Mouse (Mus musculus) forebrain, embryonic 11.5 days (tissue): Measurements from ENCODE around the gene Rab34. TPM values are rescaled to one million over a fixed set of nuclear protein-coding genes. Genes with fewer than 3 reads are reported as not detected.

Experiments
- ATAC-seq: fragments of 200-750 bp; cut with Nextera tagmentation; replicated peaks from 2 replicates; pipeline ENCODE4 v1.8.0; 2017; ENCODE audit warnings: moderate TSS enrichment; ENCODE audit not compliant: low FRiP score
- DNase-seq: peaks from one replicate; pipeline ENCODE4 v3.0.0-alpha.2; 2017; ENCODE audit warnings: low spot score
- H3K27ac ChIP-seq: fragments of 300-500 bp; sonication (generic); 2 replicates; pipeline ENCODE4 v1.5.1; 2014; ENCODE audit warnings: low read depth, low read length
- H3K27me3 ChIP-seq: fragments of 300-500 bp; sonication (generic); 2 replicates; pipeline ENCODE4 v1.6.1; 2014; ENCODE audit warnings: mild to moderate bottlenecking, low read length, mixed read lengths; ENCODE audit not compliant: control insufficient read depth, insufficient read depth
- H3K36me3 ChIP-seq: fragments of 300-500 bp; sonication (generic); 2 replicates; pipeline ENCODE4 v1.6.1; 2014; ENCODE audit warnings: mild to moderate bottlenecking, low read length, moderate library complexity, mixed read lengths; ENCODE audit not compliant: control insufficient read depth, insufficient read depth
- H3K4me1 ChIP-seq: fragments of 300-500 bp; sonication (generic); replicated peaks from 2 replicates; pipeline ENCODE4 v1.6.1; 2014; ENCODE audit warnings: low read length, mixed read lengths; ENCODE audit not compliant: control insufficient read depth, insufficient read depth
- H3K4me2 ChIP-seq: fragments of 300-500 bp; sonication (generic); 2 replicates; pipeline ENCODE4 v1.6.1; 2014; ENCODE audit warnings: low read depth, mild to moderate bottlenecking, low read length, moderate library complexity, mixed read lengths; ENCODE audit not compliant: severe bottlenecking
- H3K4me3 ChIP-seq: fragments of 300-500 bp; sonication (generic); 2 replicates; pipeline ENCODE4 v1.5.1; 2014; ENCODE audit warnings: low read depth, low read length
- H3K9ac ChIP-seq: fragments of 300-500 bp; sonication (generic); 2 replicates; pipeline ENCODE4 v1.6.1; 2014; ENCODE audit warnings: low read length
- H3K9me3 ChIP-seq: fragments of 300-500 bp; sonication (generic); 2 replicates; pipeline ENCODE4 v1.6.1; 2016; ENCODE audit warnings: low read length, mixed read lengths; ENCODE audit not compliant: control insufficient read depth
- WGBS: fragments of 180-500 bp; shearing (Covaris S2); extraction: QIAGEN DNeasy Blood & Tissue Kit; methylation state at CpG from one replicate; pipeline ENCODE4 v1.1.7; 2014; 5-methylcytosine and 5-hydroxymethylcytosine counted together
- polyA plus RNA-seq: library from polyadenylated mRNA; unstranded; fragments of >200 nt; fragmentation: Nextera tagmentation; extraction: Ambion mirVana; gene quantifications from 2 replicates; pipeline ENCODE4 v1.2.1, GENCODE M21; 2014

Rab34 gene
- polyA plus RNA-seq, 1 experiment from 2014 or later: 54.7 TPM

GRCm38 (mm10) chr11:78190041-78190440, 1.8 kb downstream of the Rab34 start:
- Histone ChIP-seq H3K4me2 (peak overlapping the region; percentile 66), H3K9me3 (no peaks in the 10 kb centered on the region), H3K27ac (peak overlapping the region; percentile 96; the same call in 1 of the 2 replicates), H3K36me3 (peaks cover 5% of the 10 kb centered on the region), H3K4me3 (peak overlapping the region; percentile 70; the same call in 1 of the 2 replicates), H3K27me3 (no peaks in the 10 kb centered on the region), H3K9ac (peak overlapping the region; percentile 81; the same call in 1 of the 2 replicates), H3K4me1 (peaks cover 13% of the 10 kb centered on the region; the same call in 1 of the 2 replicates)
- DNase-seq: no peak
- ATAC-seq: no peak
- 76% methylated on average over 6 of the region's 6 CpGs for WGBS

- peaks cover 14% of the 10 kb centered on the region; the same call in 1 of the 2 replicates for H3K4me1 ChIP-seq
- H3K36me3 ChIP-seq: peaks cover 5% of the 10 kb centered on the region
- no peaks in the 10 kb centered on the region for H3K27me3 ChIP-seq
- ATAC-seq: no peak
- no peak within 1 kb of the TSS for H3K27ac ChIP-seq
- WGBS: 74% methylated on average over 1 of the region's 1 CpGs
- H3K9ac ChIP-seq: no peak within 1 kb of the TSS
- no peaks in the 10 kb centered on the region for H3K9me3 ChIP-seq
- peak within 1 kb of the TSS; percentile 35; the same call in 1 of the 2 replicates for H3K4me3 ChIP-seq
- no peak for DNase-seq
- no peak within 1 kb of the TSS for H3K4me2 ChIP-seq
Observed at GRCm38 (mm10) chr11:78193113-78193512, 4.9 kb downstream of the Rab34 start, which contains the start of gene Proca1. Proca1 (plus strand) TSS chr11:78193392.

GRCm38 (mm10) chr11:78194411-78195100, 6.3 kb downstream of the Rab34 start:
- Histone ChIP-seq H3K36me3 (peaks cover 5% of the 10 kb centered on the region), H3K27ac (no peak overlapping the region), H3K4me3 (peak overlapping the region; percentile 35), H3K4me1 (peaks cover 11% of the 10 kb centered on the region; the same call in 1 of the 2 replicates), H3K9me3 (no peaks in the 10 kb centered on the region), H3K9ac (no peak overlapping the region; the same call in 1 of the 2 replicates), H3K4me2 (peak overlapping the region; percentile 46), H3K27me3 (no peaks in the 10 kb centered on the region)
- DNase-seq (peak; percentile 81), ATAC-seq (peak; percentile 44; the same call in 1 of the 2 replicates)
- WGBS: 3% methylated on average over 30 of the region's 30 CpGs

GRCm38 (mm10) chr11:78195101-78195863, 7.1 kb downstream of the Rab34 start:
- peaks cover 4% of the 10 kb centered on the region; the same call in 1 of the 2 replicates for H3K4me1 ChIP-seq
- no peak overlapping the region for H3K27ac ChIP-seq
- ATAC-seq (no peak), DNase-seq (no peak)
- peak overlapping the region; percentile 35 for H3K4me3 ChIP-seq
- H3K9me3 ChIP-seq: no peaks in the 10 kb centered on the region
- H3K27me3 ChIP-seq: no peaks in the 10 kb centered on the region
- H3K9ac ChIP-seq: no peak overlapping the region; the same call in 1 of the 2 replicates
- peak overlapping the region; percentile 46 for H3K4me2 ChIP-seq
- 63% methylated on average over 21 of the region's 23 CpGs for WGBS
- H3K36me3 ChIP-seq: peaks cover 5% of the 10 kb centered on the region

- WGBS: 96% methylated on average over 3 of the region's 3 CpGs
- DNase-seq: no peak
Observed at GRCm38 (mm10) chr11:78202372-78202771, 14.1 kb downstream of the Rab34 start.

GRCm38 (mm10) chr11:78204287-78204686, 16.1 kb downstream of the Rab34 start:
- no peak for DNase-seq
- 87% methylated on average over 6 of the region's 6 CpGs for WGBS
- Histone ChIP-seq H3K4me2 (no peak overlapping the region), H3K9me3 (no peaks in the 10 kb centered on the region), H3K27ac (no peak overlapping the region), H3K4me1 (no peaks in the 10 kb centered on the region), H3K27me3 (no peaks in the 10 kb centered on the region), H3K36me3 (peaks cover 18% of the 10 kb centered on the region), H3K4me3 (no peak overlapping the region), H3K9ac (no peak overlapping the region)
- ATAC-seq: no peak

More at GRCm38 (mm10) chr11:78202372-78202771, 14.1 kb downstream of the Rab34 start:
- Histone ChIP-seq H3K4me1 (no peaks in the 10 kb centered on the region), H3K9me3 (no peaks in the 10 kb centered on the region), H3K9ac (no peak overlapping the region), H3K36me3 (peaks cover 4% of the 10 kb centered on the region; the same call in 1 of the 2 replicates), H3K4me2 (no peak overlapping the region), H3K27me3 (no peaks in the 10 kb centered on the region), H3K4me3 (no peak overlapping the region), H3K27ac (no peak overlapping the region)
- ATAC-seq: no peak

- H3K9me3 ChIP-seq: no peaks in the 10 kb centered on the region
- no peak overlapping the region for H3K9ac ChIP-seq
- H3K27me3 ChIP-seq: no peaks in the 10 kb centered on the region
- no peak for ATAC-seq
- 79% methylated on average over 13 of the region's 13 CpGs for WGBS
- no peaks in the 10 kb centered on the region for H3K4me1 ChIP-seq
- no peak for DNase-seq
- no peak overlapping the region for H3K4me2 ChIP-seq
- H3K27ac ChIP-seq: peak overlapping the region; percentile 48; the same call in 1 of the 2 replicates
- no peak overlapping the region for H3K4me3 ChIP-seq
- H3K36me3 ChIP-seq: peaks cover 19% of the 10 kb centered on the region
Observed at GRCm38 (mm10) chr11:78205361-78206206, 17.4 kb downstream of the Rab34 start.

GRCm38 (mm10) chr11:78207190-78207589, 19.0 kb downstream of the Rab34 start:
- Histone ChIP-seq H3K4me2 (no peak overlapping the region), H3K4me3 (no peak overlapping the region), H3K36me3 (peaks cover 20% of the 10 kb centered on the region), H3K27ac (no peak overlapping the region), H3K9ac (no peak overlapping the region), H3K4me1 (no peaks in the 10 kb centered on the region), H3K9me3 (no peaks in the 10 kb centered on the region), H3K27me3 (no peaks in the 10 kb centered on the region)
- DNase-seq (no peak), ATAC-seq (no peak)
- WGBS: 94% methylated on average over 7 of the region's 7 CpGs
